Mouse (Mus musculus) C2C12 (cell line): Measurements from ENCODE around the gene Zfp952. TPM values are rescaled to one million over a fixed set of nuclear protein-coding genes. Genes with fewer than 3 reads are reported as not detected.

Experiments used
- H3K27me3 ChIP-seq: one replicate; pipeline ENCODE4 v1.6.1; 2011; ENCODE audit not compliant: control insufficient read depth, insufficient read depth, insufficient read length
- H3K36me3 ChIP-seq: one replicate; pipeline ENCODE4 v1.6.1; 2011; ENCODE audit not compliant: control insufficient read depth, insufficient read depth
- H3K4me3 ChIP-seq: one replicate; pipeline ENCODE4 v1.5.1; 2011; ENCODE audit warnings: mild to moderate bottlenecking, control low read depth; ENCODE audit not compliant: poor library complexity, insufficient read depth, severe bottlenecking
- H3K79me2 ChIP-seq: one replicate; pipeline ENCODE4 v1.6.1; 2011; ENCODE audit not compliant: control insufficient read depth, insufficient read depth
- H3K79me3 ChIP-seq: one replicate; pipeline ENCODE4 v1.6.1; 2011; ENCODE audit warnings: low read depth, control low read depth
- H3ac ChIP-seq: one replicate; pipeline ENCODE3; 2011; ENCODE audit warnings: low read depth; ENCODE audit not compliant: control insufficient read depth, insufficient read length
- CEBPB ChIP-seq: IDR thresholded peaks from one replicate; pipeline ENCODE4 v1.6.1; 2011; ENCODE audit warnings: low read depth, mild to moderate bottlenecking, control low read depth, moderate library complexity
- CTCF ChIP-seq: IDR thresholded peaks from one replicate; pipeline ENCODE4 v1.5.1; 2011; ENCODE audit not compliant: control insufficient read depth, insufficient read depth, insufficient read length
- FOSL1 ChIP-seq: IDR thresholded peaks from one replicate; pipeline ENCODE4 v1.8.0; 2011; ENCODE audit warnings: mild to moderate bottlenecking, low read length; ENCODE audit not compliant: poor library complexity, insufficient read depth, severe bottlenecking
- MAX ChIP-seq: IDR thresholded peaks from one replicate; pipeline ENCODE4 v1.6.1; 2011; ENCODE audit warnings: mild to moderate bottlenecking, control low read depth
- MYOD1 ChIP-seq: IDR thresholded peaks from one replicate; pipeline ENCODE4 v1.6.1; 2011; ENCODE audit warnings: low read depth; ENCODE audit not compliant: control insufficient read depth, insufficient read length
- MYOG ChIP-seq: IDR thresholded peaks from one replicate; pipeline ENCODE4 v1.6.1; 2011; ENCODE audit not compliant: control insufficient read depth, insufficient read length; ENCODE audit errors: extremely low read depth
- USF1 ChIP-seq: IDR thresholded peaks from one replicate; pipeline ENCODE4 v1.6.1; 2011; ENCODE audit warnings: low read depth, mild to moderate bottlenecking, control low read depth, moderate library complexity
- polyA plus RNA-seq: library from polyadenylated mRNA; unstranded; fragments of >200 nt; fragmentation: generic; extraction: Trizol; gene quantifications from one replicate; pipeline ENCODE4 v1.2.1, GENCODE M21; 2012; ENCODE audit warnings: missing spikeins

Zfp952 gene
- polyA plus RNA-seq, 1 experiment: 1.4 TPM

DNA sequence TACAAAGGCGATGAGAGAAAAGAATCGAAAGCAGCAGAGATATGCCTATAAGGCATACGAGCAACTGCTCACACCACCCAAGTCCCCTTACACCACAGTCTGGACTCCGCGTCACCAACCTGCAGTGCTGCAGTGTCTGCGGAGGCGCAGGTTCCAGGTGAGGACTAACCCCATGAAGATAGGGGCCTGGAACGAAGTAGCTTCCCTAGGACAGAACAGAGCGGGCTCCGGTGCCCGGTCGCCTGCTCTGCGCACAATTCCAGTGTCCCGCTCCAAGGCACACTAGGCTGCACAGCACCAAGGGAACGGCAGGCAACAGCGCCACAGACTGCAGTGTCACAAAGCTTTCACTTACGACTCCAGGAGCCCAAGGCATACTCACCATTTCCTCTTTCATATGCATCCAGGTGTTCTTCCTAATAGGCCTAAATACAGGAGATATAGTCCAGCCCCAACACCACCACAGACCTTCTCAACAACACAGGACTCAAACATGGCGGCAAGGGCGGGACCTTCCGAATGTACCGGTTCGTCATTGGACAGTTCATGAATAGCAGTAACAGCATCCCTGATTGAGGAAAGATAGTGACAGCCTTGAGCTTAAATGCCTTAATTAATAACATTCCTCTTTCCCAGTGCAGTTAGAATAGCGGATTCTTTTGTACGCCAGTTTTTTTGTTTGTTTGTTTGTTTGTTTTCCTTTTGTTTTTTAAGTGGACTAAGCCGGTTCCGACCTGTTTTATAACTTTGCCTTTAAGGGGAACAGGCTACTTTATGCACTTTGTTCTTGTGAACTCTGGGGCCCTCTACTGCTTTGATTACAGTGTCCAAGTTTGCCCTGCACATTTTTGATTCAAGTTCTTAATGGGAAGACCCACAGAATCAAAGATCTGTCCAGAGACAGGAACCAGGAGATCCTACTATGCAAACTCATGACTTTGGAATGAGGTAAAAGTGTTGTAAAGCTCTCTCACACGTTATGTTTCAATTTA lies 40.3 kb downstream of the Zfp952 start, which contains the start of gene Zfp763:
Gene Zfp763, minus strand, starts transcription at position 503 of the 992 bp plus-strand sequence.
- H3K4me3 ChIP-seq: peak within 1 kb of the TSS; percentile 65
- TF ChIP-seq MAX: no peak
- TF ChIP-seq USF1: no peak
- TF ChIP-seq CTCF: no peak
- no peak for TF ChIP-seq FOSL1
- no peak for TF ChIP-seq CEBPB
- no peak for TF ChIP-seq MYOG
- no peak for TF ChIP-seq MYOD1
- peaks cover 14% of the 10 kb centered on the region for H3K79me3 ChIP-seq
- no peaks in the 10 kb centered on the region for H3K27me3 ChIP-seq
- H3K36me3 ChIP-seq: no peaks in the 10 kb centered on the region
- H3K79me2 ChIP-seq: peaks cover 40% of the 10 kb centered on the region
- H3ac ChIP-seq: peak within 1 kb of the TSS; percentile 78

Other genes starting within 250 kb of the Zfp952 start
- gene Zfp871, start 204.8 kb upstream of the Zfp952 start, polyA plus RNA-seq: 2.0 TPM
- 0.01 TPM for gene Zfp811, start 183.2 kb upstream of the Zfp952 start, polyA plus RNA-seq
- 1.3 TPM for gene Zfp799, start 162.9 kb upstream of the Zfp952 start, polyA plus RNA-seq
- gene Zfp870, start 101.5 kb upstream of the Zfp952 start, polyA plus RNA-seq: 0.99 TPM
- 0.02 TPM for gene Cyp4f14, start 75.8 kb upstream of the Zfp952 start, polyA plus RNA-seq
- 1.5 TPM for gene Cyp4f13, start 45.7 kb upstream of the Zfp952 start, polyA plus RNA-seq
- 1.8 TPM for gene Zfp472, start 27.3 kb upstream of the Zfp952 start, polyA plus RNA-seq
- 0.96 TPM for gene Zfp763, start 40.3 kb downstream of the Zfp952 start, polyA plus RNA-seq
- not detected for gene 4921501E09Rik, start 74.9 kb downstream of the Zfp952 start, polyA plus RNA-seq
- 1.3 TPM for gene Zfp563, start 96.2 kb downstream of the Zfp952 start, polyA plus RNA-seq
- gene Morc2b, start 146.6 kb downstream of the Zfp952 start, polyA plus RNA-seq: 0.04 TPM
- not detected for gene Olfr55, start 175.3 kb downstream of the Zfp952 start, polyA plus RNA-seq
- not detected for gene Olfr239, start 198.2 kb downstream of the Zfp952 start, polyA plus RNA-seq
- 0.01 TPM for gene Olfr1564, start 228.6 kb downstream of the Zfp952 start, polyA plus RNA-seq